Mouse (Mus musculus) layer of hippocampus, postnatal 36 days (tissue): ENCODE results near the gene Pmepa1. TPM values are rescaled to one million over a fixed set of nuclear protein-coding genes. Genes with fewer than 3 reads are reported as not detected.

Experiments used
- DNase-seq, 2 experiments: peaks; one replicate each; pipeline ENCODE4 v3.0.0; 2022
- total RNA-seq, 2 experiments: library from RNA; stranded (reverse); gene quantifications; 2 replicates each; pipeline ENCODE4 v1.2.3; 2021

Pmepa1 gene
- total RNA-seq, 2 experiments from 2014 or later, result 20.3 to 23.2 TPM

GRCm38 (mm10) chr2:173275343-173276201 lies 761 bp downstream of the Pmepa1 start:
- peak; percentile 35 to 36 for DNase-seq

- DNase-seq, result no peak
These were observed 1.6 kb downstream of the Pmepa1 start for GRCm38 (mm10) chr2:173274428-173275342.

- no peak for DNase-seq
These were observed 2.4 kb downstream of the Pmepa1 start for GRCm38 (mm10) chr2:173273885-173274284.

GRCm38 (mm10) chr2:173272354-173272900 lies 3.9 kb downstream of the Pmepa1 start:
- DNase-seq, result no peak

- DNase-seq, result no peak
These were observed 4.8 kb downstream of the Pmepa1 start for GRCm38 (mm10) chr2:173271541-173271940.

- DNase-seq, result no peak
These were observed 5.6 kb downstream of the Pmepa1 start for GRCm38 (mm10) chr2:173270601-173271248.

GRCm38 (mm10) chr2:173270196-173270595 lies 6.1 kb downstream of the Pmepa1 start:
- no peak for DNase-seq

GRCm38 (mm10) chr2:173267562-173267961 lies 8.8 kb downstream of the Pmepa1 start:
- no peak for DNase-seq

- no peak for DNase-seq
These were observed 9.8 kb downstream of the Pmepa1 start for GRCm38 (mm10) chr2:173266349-173267112.

- DNase-seq, result no peak
These were observed 10.7 kb downstream of the Pmepa1 start for GRCm38 (mm10) chr2:173265468-173266265.

- DNase-seq, result no peak
These were observed 11.7 kb downstream of the Pmepa1 start for GRCm38 (mm10) chr2:173264467-173265128.

- no peak for DNase-seq
These were observed 12.6 kb downstream of the Pmepa1 start for GRCm38 (mm10) chr2:173263636-173264330.

- DNase-seq, result no peak
These were observed 14.8 kb downstream of the Pmepa1 start for GRCm38 (mm10) chr2:173261497-173261896.

- DNase-seq, result no peak
These were observed 17.8 kb downstream of the Pmepa1 start for GRCm38 (mm10) chr2:173258459-173259091.

GRCm38 (mm10) chr2:173257610-173258009 lies 18.7 kb downstream of the Pmepa1 start:
- peak; percentile 76 to 82 for DNase-seq

- no peak for DNase-seq
These were observed 19.8 kb downstream of the Pmepa1 start for GRCm38 (mm10) chr2:173256552-173256949.

- no peak for DNase-seq
These were observed 20.4 kb downstream of the Pmepa1 start for GRCm38 (mm10) chr2:173255810-173256551.
